Mouse (Mus musculus): Measurements from ENCODE around the gene Nuak1.

Gene Nuak1

DNA sequence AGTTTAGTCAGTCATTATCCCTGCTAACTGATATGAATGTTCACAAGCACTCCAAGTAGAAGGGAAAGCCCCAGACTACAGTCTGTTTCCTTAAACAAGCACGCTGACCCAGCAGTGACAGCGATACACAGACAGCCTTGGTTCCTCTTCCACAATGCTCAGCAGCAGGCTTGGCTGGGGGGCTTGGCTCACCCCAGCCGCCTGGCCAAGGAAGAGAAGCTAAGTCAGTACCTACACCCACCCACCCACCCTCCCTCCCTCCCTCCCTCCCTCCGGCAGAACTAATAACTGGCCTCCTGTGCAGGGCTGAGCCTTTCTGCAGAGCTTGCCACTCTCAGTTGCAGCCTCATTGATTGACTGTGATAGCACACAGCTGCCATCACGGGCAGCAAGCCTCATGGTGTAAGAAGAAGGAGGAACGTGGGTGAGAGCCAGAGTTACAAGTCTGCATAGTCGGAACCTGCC is 38.5 kb downstream of the Nuak1 start:
- DNase-seq, result no peak

DNA sequence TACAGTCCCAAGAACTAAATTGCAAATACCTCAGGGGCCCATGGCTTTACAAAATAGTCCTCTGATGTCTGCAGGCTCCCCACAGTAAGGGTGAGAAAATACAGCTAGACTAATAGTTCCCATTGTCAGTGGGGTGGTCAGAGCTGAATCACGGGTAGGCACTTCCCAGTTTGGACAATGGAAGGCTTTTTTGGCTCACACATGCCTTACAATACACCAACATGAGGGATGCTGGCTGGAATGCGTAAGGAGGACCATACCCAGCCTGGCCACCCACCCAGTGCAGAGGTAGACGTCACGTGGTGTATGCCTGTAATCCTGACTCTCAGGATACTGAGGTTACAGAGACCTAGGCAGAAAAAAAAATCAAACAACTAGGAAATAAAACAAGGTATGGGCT is 39.2 kb downstream of the Nuak1 start:
- DNase-seq, result no peak

DNA sequence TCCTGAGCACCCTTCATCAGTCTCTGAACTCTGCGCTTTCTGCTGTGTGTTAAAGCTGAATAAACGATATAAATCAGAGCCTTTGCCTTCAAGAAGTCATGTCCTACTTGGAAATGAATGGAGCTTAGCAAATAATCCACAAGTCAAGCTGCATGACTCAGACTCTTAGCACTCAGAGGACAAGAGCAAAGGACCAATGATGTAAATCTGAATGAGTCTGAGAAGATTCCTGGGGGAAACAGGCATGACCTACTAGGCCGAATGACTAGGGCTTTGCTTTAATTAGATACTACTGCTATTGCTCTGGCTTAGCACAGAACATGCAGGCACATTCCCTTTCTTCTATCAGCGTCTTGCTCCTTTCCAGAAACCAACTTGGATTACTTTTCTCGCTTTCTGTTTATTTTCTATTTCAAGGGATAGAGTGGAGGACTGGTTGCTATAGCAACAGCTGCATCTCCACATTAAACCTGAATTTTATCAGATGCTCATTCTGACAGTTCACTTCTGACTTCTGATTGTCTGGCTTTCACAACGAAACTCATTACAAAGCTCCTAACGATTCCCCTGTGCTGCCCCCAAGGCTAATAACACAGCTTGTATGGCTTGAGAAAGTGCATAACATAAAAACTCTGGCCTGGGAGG is 40.2 kb downstream of the Nuak1 start:
- DNase-seq, result no peak

DNA sequence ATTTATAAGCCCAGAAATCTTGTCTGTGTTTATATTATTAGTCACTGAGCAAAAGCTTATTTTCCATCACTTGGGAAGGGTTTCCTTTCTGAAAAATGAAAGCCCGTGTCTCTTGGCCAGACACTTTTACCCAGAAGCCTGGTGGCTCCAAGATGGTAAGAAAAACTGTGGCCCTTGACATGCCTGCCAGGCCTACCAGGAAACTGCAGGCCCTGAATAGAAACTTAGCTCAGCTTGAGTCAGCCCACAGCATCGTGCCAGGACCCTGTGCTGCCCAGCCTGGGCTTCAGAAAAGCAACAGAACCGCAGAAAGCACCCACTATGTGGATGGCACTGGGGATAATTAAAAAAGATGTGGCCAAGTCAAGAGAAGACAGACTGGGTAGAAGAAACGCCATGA is 43.1 kb downstream of the Nuak1 start:
- no peak for DNase-seq

DNA sequence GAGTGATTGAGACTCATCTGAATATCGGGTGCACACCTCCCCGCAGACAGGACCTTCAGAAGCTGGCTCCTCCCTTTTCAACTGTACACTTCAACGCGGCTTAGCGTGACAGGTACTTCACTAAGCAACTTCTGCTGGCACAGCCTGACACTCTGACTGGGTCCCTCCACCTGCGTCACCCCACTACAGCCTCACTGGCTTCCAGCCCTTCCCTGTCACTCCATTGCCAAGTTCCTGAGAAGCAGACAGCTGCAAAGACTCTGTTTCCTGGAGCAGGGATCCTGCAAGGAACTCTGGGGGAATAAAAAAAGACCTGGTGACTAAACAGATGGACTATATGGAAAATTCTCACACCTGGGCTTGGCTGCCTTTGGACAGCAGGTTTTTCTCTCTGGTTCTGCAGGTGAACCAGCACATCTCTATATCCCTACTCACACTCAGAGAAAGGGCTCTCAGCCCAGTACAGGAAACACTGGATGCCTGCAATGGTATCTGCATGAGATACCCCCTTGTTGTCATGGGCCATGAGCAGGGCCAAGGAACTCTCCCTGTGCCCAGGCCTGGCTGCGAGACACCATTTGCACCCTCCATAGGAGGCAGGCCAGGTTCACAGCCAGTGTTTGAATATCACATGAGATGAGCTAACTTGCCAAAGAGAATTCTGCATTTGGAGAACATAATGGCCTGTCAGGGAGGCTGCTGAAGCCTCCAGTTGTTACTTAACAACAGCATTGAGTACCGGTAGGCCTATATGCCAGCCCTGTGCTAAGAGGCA is 44.3 kb downstream of the Nuak1 start:
- peak; percentile 36 for DNase-seq

DNA sequence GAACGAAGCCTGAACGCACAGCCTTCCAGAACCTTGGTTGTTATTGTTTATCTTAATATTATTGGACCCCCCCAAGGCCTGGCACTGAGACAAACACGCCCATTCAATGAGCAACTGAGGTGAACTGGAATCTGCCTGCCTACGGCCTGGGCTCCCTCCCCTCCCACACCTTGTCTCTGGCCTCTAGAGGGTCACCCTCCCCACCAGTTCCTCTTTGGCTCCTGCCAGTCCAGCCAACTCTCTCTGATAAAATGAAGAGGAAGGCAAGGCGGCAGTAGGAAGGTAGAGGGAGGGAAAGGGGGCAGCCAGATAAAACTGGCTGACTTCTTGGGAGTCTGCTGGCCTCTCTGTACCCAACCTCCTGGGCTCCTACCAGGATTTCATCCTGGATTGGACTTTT is 45.1 kb downstream of the Nuak1 start:
- DNase-seq, result no peak

DNA sequence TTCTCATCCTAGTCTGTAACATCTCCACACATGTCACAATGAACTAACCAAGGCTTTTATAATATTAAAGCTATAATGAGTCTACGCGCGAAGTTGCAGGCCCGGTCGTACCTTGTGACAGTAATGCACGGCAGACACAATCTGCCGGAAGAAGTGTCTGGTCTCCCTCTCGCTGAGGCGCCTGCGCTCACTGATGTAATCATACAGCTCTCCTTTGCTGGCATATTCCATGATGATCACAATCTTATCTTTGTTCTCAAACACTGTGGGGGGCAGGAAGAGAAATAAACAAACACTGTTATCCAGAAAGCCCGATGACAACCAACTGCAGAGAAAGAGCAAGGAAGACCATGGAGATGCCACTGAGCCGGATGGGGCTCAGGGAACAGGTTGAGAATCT is 46.5 kb downstream of the Nuak1 start:
- no peak for DNase-seq

DNA sequence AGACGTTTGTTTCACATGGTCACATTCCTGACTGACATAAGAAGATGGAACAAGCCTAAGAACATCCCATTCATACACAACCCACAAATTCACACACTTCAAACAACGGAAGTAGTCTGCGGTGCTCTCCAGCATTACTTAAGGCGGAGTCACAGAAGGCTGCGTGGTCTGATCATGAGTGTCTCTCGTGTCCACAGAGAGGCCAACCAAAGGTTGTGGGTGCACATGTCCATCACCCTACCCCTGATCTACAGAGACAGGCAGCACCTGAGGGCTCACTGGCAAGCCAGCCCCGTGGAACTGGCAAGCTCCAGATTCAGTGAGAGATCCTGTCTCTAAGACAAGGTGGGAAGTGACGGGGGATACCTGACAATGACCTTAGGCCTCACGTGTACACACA is 47.0 kb downstream of the Nuak1 start:
- no peak for DNase-seq

DNA sequence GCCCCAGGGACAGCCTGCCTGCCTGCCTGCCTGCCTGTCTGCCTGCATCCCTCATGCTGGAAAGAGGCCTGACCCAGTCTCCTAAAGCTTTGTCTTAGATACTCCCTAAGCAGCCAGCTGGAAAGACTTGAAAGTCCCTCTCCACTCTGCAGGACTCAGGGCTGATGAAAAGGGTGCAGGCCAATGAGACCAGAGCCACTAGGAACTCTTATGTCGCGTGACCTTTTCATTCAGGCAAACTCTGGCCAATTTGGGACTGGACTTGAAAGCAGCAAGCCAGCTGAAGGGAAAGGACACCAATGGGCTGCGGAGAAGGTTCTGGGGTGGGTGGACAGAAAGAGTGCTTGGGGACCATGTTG is 47.7 kb downstream of the Nuak1 start:
- DNase-seq, result no peak

DNA sequence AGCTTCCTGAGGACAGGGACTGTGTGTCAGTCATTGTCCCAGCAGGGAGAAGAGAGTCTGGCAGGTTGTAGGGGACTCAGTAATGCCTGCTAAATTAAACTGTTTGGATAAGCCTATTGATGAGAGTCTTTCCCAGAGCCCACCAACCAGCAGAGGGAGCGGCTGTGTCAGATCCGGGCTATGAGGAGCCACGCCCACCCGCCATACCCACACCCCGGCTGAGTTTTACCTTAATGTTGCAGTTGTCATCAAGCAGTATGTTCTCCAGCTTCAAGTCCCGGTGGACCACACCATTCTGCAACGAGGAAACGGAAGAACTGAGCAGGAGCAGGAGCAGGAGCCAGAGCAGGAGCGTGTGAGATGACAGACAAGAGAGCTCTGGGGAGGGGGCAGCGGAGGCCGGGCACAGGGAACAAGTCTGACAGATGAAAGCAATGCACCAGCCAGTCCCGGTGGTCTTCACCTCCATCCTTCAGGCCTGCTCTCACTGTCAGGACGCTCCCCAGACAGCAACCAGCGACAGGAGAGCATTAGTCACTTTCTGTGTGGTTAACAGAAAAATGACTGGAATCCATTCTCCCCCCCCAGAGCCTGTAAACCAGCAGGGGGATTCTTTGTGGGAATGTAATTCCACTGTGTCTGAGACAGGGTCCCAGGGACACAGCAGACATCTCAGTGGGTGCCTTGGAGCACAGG is 48.2 kb downstream of the Nuak1 start:
- no peak for DNase-seq

DNA sequence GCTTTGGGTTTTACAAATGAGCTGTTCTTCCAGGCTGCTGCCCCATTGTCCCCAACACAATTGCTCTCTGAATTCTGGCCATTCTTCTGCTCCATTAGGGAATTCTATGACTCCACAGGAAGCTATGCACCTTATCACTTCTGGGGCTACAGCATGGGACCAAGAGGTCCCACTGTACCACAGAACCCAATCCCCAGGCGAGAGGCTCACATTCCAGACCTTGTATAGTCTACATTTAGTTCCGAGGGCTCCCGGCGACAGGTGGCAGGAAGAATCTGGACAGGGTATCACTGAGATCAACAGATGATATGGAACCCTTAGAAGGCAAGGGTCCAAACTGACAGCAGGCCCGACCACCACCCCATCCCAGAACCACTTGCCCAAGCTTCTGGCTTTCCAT is 50.7 kb downstream of the Nuak1 start:
- DNase-seq, result no peak

DNA sequence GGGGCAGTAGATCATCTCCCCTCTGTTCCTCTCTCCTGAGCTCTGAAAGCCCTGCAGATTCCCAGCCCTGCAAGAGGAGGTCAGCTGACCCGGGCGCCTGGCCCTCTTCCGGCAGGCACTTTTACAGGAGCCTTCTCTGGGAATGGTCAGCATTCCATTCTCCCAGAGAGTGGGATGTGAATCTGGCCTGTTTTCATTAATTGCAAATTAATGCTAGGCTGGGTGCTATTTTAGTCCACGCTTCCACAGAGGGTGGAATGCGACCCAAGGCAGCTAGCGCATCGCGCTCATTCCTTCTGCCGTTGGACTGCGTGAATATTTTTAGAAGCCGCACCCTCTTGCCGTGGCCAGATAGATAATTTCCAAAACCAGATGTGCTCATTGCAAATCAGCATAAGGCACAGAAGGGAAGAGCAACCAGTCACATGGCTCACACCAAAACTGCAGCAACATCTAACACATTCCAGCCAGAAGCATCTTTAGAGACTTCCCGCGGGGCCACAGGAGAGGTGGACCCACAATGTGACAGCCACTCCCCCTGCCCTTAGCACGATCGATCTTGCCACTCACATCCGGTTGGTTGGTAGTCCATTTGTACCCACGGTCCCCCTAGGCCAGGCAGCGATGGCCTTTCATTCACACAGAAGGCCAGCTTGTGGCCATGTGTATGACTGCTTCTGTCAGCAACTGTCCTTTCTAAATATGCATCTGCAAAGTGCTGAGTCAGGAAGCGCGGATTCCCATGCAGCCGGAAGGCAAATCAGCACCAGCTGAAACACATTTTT is 51.8 kb downstream of the Nuak1 start:
- peak; percentile 38 for DNase-seq

DNA sequence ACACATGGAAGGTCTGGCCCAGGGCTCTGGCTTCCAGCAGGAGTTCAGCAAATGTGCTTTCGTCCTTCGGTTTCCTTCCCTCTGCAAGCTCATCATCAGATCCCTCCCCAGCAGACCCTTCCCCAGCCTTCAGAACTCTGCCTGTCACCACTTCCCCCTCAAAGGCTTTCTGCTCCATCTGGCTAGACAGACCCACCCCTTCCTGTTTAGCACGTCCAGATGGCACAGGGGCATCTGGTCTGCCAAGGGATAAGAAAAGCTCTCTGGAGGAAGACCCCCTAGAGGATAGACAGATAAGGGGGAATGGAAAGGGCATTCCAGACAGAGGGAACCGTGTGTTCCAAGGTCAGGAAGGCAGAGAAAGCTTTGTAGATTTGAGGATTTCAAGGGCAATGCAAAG is 53.1 kb downstream of the Nuak1 start:
- DNase-seq, result no peak

DNA sequence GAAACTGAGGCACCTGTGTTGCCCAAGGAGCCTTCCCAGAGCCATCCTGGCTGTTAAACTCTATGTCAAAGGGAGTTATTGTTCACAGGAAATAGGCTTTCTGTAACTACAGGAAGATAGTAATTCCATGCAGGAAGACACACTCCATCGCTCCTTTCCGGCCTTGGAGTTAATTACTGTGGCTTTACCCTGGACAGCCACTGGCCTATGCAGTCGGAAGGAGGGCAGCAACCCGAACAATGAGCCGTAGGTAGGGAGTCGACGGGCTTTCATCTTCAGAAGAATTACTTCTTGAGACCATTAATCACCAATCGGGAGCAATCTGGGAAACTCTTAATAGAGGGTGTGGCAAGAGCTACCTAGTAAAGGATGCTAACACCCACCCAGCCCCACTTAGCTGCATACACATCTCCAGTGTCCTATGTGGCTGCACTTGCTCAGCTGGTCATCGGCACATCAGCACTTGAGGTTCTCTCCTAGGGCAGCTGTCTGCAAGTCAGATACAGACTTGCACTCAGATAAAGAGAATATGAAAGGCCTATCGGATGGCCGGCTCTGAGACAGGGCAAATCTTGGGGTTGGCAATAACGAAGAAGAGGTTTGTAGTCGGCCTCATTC is 53.7 kb downstream of the Nuak1 start:
- no peak for DNase-seq

DNA sequence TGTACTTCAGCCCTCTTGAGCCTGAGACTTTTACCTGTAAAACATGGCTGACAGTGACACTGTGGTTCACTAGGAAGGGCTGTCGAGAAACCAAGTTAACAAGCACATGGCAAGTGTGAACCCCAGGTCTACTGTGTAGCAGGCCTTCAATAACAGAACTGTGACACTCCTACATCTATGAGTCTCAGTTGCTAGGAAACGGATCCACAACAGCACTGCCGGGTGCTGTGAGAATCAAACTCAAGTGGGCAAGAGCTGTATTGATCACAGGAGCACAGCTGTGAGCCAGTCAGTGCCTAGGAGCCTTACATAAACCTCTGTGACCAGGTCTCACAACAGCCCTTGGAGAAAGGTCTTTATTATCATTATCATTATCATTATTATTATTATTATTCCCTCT is 54.2 kb downstream of the Nuak1 start:
- DNase-seq, result no peak

DNA sequence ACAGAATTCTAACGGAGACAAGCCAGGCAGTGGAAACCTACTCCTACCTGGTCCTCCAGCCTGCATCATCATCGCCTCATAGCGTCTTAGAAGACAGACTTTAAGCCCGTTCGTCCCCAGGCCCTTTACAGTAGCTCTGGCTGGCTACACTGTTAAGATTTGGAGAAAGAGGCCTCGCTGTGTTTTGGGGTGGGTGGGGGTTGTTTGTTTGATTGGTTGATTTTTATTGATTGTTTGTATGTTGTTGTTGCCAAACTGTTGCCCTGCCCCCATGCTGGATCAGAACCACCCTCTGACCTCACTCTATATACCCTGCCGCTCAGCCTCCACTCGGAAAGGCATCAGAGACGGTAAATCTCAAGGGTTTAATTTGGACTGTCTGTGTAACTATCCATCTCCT is 55.6 kb downstream of the Nuak1 start:
- DNase-seq, result no peak

DNA sequence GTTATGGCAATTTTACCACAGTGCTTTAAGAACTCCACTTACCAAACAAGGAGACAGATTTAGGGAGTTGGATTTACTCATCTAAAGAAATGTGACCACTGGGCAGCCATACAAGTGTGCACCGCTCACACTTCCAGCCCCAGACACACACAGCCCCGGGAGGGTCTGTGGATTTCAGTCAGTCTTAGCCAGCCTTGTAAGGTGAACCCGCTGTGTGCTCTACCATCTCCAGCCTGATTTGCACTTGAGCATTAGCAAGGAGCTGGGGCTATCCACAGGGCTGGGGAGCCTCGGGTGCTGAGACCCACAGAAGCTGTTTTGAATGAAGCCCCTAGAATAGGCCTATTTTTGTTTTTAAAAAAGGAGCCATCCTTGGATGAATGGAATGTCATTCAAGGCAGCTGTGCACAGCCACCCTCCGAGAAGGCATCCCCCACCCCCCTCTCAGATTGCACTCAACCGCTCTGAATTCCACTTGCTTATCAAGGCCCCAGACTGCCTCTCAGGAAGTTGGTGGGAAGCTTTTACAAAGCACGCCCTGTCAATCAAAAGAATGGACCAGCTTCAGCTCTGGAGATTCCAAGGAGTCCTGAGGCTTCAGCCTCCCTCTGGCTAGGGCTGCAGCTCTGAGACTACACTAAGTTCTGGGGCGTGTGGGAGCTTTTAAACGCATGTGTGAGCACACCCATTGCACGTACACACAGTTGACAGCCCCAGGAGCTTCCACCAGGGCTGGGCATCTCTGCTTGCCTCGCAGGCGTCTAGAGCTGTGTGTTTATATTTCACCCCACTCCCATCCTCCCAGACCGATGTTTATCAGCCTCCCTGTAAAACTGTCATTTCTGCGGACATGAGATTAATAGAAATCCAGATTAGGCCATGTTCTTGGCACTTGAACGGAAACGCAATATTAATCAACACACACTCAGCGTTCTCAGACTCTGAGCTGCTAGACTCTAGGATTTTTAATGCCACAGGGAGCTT is 57.2 kb downstream of the Nuak1 start:
- peak; percentile 37 for DNase-seq

DNA sequence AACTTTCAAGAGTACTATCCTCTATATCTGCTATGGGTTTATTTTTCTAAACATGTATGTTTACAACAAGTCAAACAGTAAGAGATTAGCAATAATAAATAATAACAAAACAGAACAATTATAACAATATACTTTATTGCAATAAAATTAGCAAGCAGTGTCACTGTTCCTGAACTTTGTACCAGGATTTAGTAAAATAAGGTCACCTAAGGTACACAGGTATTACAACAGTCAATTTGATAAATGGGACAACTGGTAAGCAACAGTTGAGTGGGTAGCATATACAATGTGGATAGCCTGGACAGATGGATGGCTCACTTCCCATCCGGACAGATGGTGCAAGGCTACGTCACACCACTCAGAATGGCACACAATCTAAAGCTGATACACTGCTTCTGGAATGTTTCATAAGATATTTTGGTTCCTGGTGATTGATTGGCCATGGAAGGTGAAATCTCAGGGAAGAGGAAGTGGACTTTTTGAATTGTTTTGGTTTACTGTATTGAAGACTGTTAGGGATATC is 59.1 kb downstream of the Nuak1 start:
- no peak for DNase-seq

DNA sequence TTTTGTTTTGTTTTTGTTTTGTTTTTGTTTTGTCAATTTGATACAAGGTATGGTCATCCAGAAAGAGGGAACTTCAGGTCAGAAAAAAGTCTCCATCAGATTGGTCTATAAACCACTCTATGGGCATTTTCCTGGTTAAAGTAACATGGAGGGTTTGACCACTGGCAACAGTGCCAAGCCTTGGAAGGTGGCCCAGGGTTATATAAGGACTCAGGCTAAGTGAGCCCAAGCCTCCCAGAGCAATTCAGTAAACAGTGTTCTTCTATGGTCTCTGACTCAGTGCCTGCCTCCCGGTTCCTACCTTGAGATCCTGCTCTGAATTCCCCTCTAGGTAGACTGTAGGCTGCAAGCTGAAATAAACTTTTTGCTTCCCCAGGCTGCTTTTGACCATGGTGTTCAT is 61.0 kb downstream of the Nuak1 start:
- DNase-seq, result peak; percentile 31

DNA sequence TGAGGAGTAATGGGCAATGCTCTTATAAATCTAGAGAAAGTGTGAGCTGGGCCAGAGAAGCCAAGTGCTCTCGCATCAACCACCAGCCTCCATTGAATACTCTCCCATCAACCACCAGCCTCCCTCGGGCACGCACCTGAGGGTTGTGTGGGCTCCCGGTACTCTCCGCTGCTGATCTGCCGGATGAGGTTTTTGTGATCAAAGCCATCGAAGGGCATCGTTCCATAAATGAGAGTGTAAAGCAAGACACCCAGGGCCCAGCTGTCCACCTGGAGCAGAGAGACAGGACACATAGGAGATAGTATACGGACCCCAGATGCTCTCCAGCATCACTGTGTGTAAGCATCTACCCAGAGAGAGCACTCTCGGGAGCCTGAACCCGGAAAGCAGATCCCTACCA is 62.4 kb downstream of the Nuak1 start:
- DNase-seq, result no peak

DNA sequence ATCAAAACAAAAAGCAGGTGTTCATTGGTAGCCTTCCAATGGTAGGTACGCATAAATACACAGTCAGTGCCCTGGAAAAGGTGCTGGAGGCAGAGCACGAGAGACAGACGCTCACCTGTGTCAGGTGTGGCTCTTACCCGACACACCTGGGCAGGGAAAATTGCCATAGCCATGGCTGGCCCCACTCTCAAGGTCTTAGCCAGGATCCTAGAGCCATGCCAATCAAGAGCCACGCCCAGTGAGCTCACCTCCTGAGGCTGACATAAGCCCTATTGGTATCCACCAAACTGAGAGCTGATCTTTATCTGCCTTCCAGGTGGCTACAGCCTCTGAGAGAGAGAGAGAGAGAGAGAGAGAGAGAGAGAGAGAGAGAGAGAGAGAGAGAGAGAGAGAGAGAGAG is 64.1 kb downstream of the Nuak1 start:
- no peak for DNase-seq
